Mouse (Mus musculus) hindbrain, embryonic 11.5 days (tissue): ENCODE data around the gene Ripply1. TPM values are rescaled to one million over a fixed set of nuclear protein-coding genes. Genes with fewer than 3 reads are reported as not detected.
"Not testable (repeated sequence)": the region's sequence is repeated elsewhere in the genome, so short reads cannot be mapped to it uniquely, and the experiment has no call there.

Experiments
- ATAC-seq: fragments of 200-750 bp; cut with Nextera tagmentation; 2 replicates; pipeline ENCODE4 v1.8.0; 2017; ENCODE audit warnings: mild to moderate bottlenecking, moderate TSS enrichment, moderate library complexity; ENCODE audit not compliant: low FRiP score
- DNase-seq: peaks from one replicate; pipeline ENCODE4 v3.0.0-alpha.2; 2015; ENCODE audit warnings: low spot score
- H3K27ac ChIP-seq: fragments of 300-500 bp; sonication (generic); 2 replicates; pipeline ENCODE4 v1.5.1; 2014; ENCODE audit warnings: mild to moderate bottlenecking, low read depth, low read length
- H3K27me3 ChIP-seq: fragments of 300-500 bp; sonication (generic); 2 replicates; pipeline ENCODE4 v1.6.1; 2014; ENCODE audit warnings: mild to moderate bottlenecking, low read length, moderate library complexity, mixed read lengths; ENCODE audit not compliant: control insufficient read depth, insufficient read depth
- H3K36me3 ChIP-seq: fragments of 300-500 bp; sonication (generic); 2 replicates; pipeline ENCODE4 v1.6.1; 2014; ENCODE audit warnings: mild to moderate bottlenecking, low read length, moderate library complexity, mixed read lengths; ENCODE audit not compliant: control insufficient read depth, insufficient read depth
- H3K4me1 ChIP-seq: fragments of 300-500 bp; sonication (generic); replicated peaks from 2 replicates; pipeline ENCODE4 v1.6.1; 2014; ENCODE audit warnings: low read length, mixed read lengths; ENCODE audit not compliant: control insufficient read depth, insufficient read depth
- H3K4me2 ChIP-seq: fragments of 300-500 bp; sonication (generic); replicated peaks from 2 replicates; pipeline ENCODE4 v1.6.1; 2014; ENCODE audit warnings: mild to moderate bottlenecking, low read depth, low read length
- H3K4me3 ChIP-seq: fragments of 300-500 bp; sonication (generic); 2 replicates; pipeline ENCODE4 v1.5.1; 2014; ENCODE audit warnings: low read depth, low read length
- H3K9ac ChIP-seq: fragments of 300-500 bp; sonication (generic); 2 replicates; pipeline ENCODE4 v1.6.1; 2014; ENCODE audit warnings: low read depth, low read length
- H3K9me3 ChIP-seq: fragments of 300-500 bp; sonication (generic); 2 replicates; pipeline ENCODE4 v1.6.1; 2016; ENCODE audit warnings: low read length; ENCODE audit not compliant: control insufficient read depth
- WGBS: fragments of 180-500 bp; shearing (Covaris S2); extraction: QIAGEN DNeasy Blood & Tissue Kit; methylation state at CpG from one replicate; pipeline ENCODE4 v1.1.7; 2014; 5-methylcytosine and 5-hydroxymethylcytosine counted together
- polyA plus RNA-seq: library from polyadenylated mRNA; unstranded; fragments of >200 nt; fragmentation: Nextera tagmentation; extraction: Ambion mirVana; gene quantifications from 2 replicates; pipeline ENCODE4 v1.2.1, GENCODE M21; 2014

Ripply1 gene
- polyA plus RNA-seq, 1 experiment from 2014 or later, result not detected

GRCm38 (mm10) chrX:139775084-139775612, 7.0 kb downstream of the Ripply1 start:
- 79% methylated on average over 7 of the region's 7 CpGs for WGBS
- no peaks in the 10 kb centered on the region for H3K36me3 ChIP-seq
- no peaks in the 10 kb centered on the region; the same call in 1 of the 2 replicates for H3K27me3 ChIP-seq

GRCm38 (mm10) chrX:139774309-139775083, 7.7 kb downstream of the Ripply1 start:
- peak; percentile 60 for DNase-seq
- 30% methylated on average over 18 of the region's 18 CpGs for WGBS
- H3K27ac ChIP-seq, result no peak overlapping the region
- no peaks in the 10 kb centered on the region for H3K4me1 ChIP-seq
- H3K9me3 ChIP-seq, result no peaks in the 10 kb centered on the region
- H3K4me3 ChIP-seq, result no peak overlapping the region
- H3K9ac ChIP-seq, result no peak overlapping the region
- 0 out of 2 replicates have a peak, but pooled peaks have one; percentile 43 for ATAC-seq
- H3K4me2 ChIP-seq, result no peak overlapping the region
- H3K27me3 ChIP-seq, result no peaks in the 10 kb centered on the region; the same call in 1 of the 2 replicates
- H3K36me3 ChIP-seq, result no peaks in the 10 kb centered on the region

More at GRCm38 (mm10) chrX:139775084-139775612, 7.0 kb downstream of the Ripply1 start:
- DNase-seq (no peak), ATAC-seq (no peak)
- Histone ChIP-seq H3K9ac (no peak overlapping the region), H3K27ac (no peak overlapping the region), H3K9me3 (no peaks in the 10 kb centered on the region), H3K4me1 (no peaks in the 10 kb centered on the region), H3K4me3 (no peak overlapping the region), H3K4me2 (no peak overlapping the region)

GRCm38 (mm10) chrX:139769975-139770637, 12.0 kb downstream of the Ripply1 start:
- Histone ChIP-seq H3K27ac (no peak overlapping the region), H3K4me2 (no peak overlapping the region), H3K4me3 (no peak overlapping the region), H3K27me3 (no peaks in the 10 kb centered on the region), H3K9me3 (no peaks in the 10 kb centered on the region), H3K9ac (no peak overlapping the region), H3K36me3 (no peaks in the 10 kb centered on the region), H3K4me1 (no peaks in the 10 kb centered on the region)
- DNase-seq (no peak), ATAC-seq (no peak)
- 74% methylated on average over 13 of the region's 13 CpGs for WGBS

- no peak overlapping the region for H3K9ac ChIP-seq
- 88% methylated on average over 2 of the region's 2 CpGs for WGBS
- DNase-seq, result peak; percentile 40
These were observed 19.6 kb downstream of the Ripply1 start for GRCm38 (mm10) chrX:139762546-139762945.

GRCm38 (mm10) chrX:139758634-139759033, 23.5 kb downstream of the Ripply1 start:
- H3K4me1 ChIP-seq, H3K9ac ChIP-seq, ATAC-seq, H3K36me3 ChIP-seq, H3K27me3 ChIP-seq, H3K9me3 ChIP-seq, DNase-seq, H3K4me3 ChIP-seq, H3K4me2 ChIP-seq, H3K27ac ChIP-seq: not testable (repeated sequence)
- 80% methylated on average over 3 of the region's 3 CpGs for WGBS

More at GRCm38 (mm10) chrX:139762546-139762945, 19.6 kb downstream of the Ripply1 start:
- no peaks in the 10 kb centered on the region for H3K9me3 ChIP-seq
- no peak overlapping the region for H3K4me3 ChIP-seq
- no peak overlapping the region for H3K27ac ChIP-seq
- ATAC-seq, result no peak
- no peaks in the 10 kb centered on the region for H3K27me3 ChIP-seq
- H3K36me3 ChIP-seq, result no peaks in the 10 kb centered on the region
- no peak overlapping the region for H3K4me2 ChIP-seq
- H3K4me1 ChIP-seq, result no peaks in the 10 kb centered on the region

GRCm38 (mm10) chrX:139751855-139752254, 30.3 kb downstream of the Ripply1 start:
- peak; percentile 55 for DNase-seq
- Histone ChIP-seq H3K4me1 (no peaks in the 10 kb centered on the region), H3K9me3 (no peaks in the 10 kb centered on the region), H3K4me3 (no peak overlapping the region), H3K27me3 (no peaks in the 10 kb centered on the region), H3K27ac (no peak overlapping the region), H3K9ac (no peak overlapping the region), H3K4me2 (no peak overlapping the region), H3K36me3 (no peaks in the 10 kb centered on the region)
- 0% methylated on average over 1 of the region's 1 CpGs for WGBS
- no peak for ATAC-seq

GRCm38 (mm10) chrX:139737066-139737465, 45.1 kb downstream of the Ripply1 start:
- no peak for ATAC-seq
- no peak overlapping the region for H3K27ac ChIP-seq
- H3K4me2 ChIP-seq, result no peak overlapping the region
- H3K4me1 ChIP-seq, result no peaks in the 10 kb centered on the region
- no peaks in the 10 kb centered on the region for H3K27me3 ChIP-seq
- whole genome bisulfite sequencing, result 89% methylated on average over 5 of the region's 5 CpGs
- no peaks in the 10 kb centered on the region for H3K9me3 ChIP-seq
- H3K4me3 ChIP-seq, result no peak overlapping the region
- H3K36me3 ChIP-seq, result no peaks in the 10 kb centered on the region
- no peak for DNase-seq
- no peak overlapping the region for H3K9ac ChIP-seq

- Histone ChIP-seq H3K27me3 (no peaks in the 10 kb centered on the region; the same call in 1 of the 2 replicates), H3K4me1 (no peaks in the 10 kb centered on the region), H3K36me3 (no peaks in the 10 kb centered on the region), H3K4me2 (no peak overlapping the region), H3K27ac (no peak overlapping the region), H3K9me3 (no peaks in the 10 kb centered on the region), H3K9ac (no peak overlapping the region), H3K4me3 (no peak overlapping the region)
- ATAC-seq (no peak), DNase-seq (no peak)
- WGBS, result 91% methylated on average over 3 of the region's 3 CpGs
These were observed 51.6 kb downstream of the Ripply1 start for GRCm38 (mm10) chrX:139730541-139730940.
